In genomic region chr5:120340696-120341231, GRCm38 (mm10) we compare ENCODE assay signal across 26 mouse cellular contexts.
DNase-seq lines count a peak whose midpoint lies in the region; ATAC-seq and TF ChIP-seq lines count a peak whose summit lies in the region.
"Had no signal": no experiment of that assay in that cellular context is flagged by ENCODE, and none has a peak within 500 bp of the region (broad histone marks: within the 10 kb centered on the region; RNA-seq: fewer than 3 reads in every experiment).

No protein-coding gene starts in this region.

- no peak overlapping the region for H3K4me2 ChIP-seq in hindbrain, postnatal 0 days (ENCODE audit: low read depth, low read length)
- H3K4me2 ChIP-seq: forebrain, embryonic 13.5 days; heart, embryonic 11.5 days; hindbrain, embryonic 14.5 days; intestine, embryonic 15.5 days; kidney, embryonic 15.5 days; neural tube, embryonic 15.5 days had no signal

- H3K27ac ChIP-seq in hindbrain, postnatal 0 days = no peak overlapping the region
- H3K27ac ChIP-seq in hindbrain, embryonic 10.5 days = no peak overlapping the region
- no peak overlapping the region for H3K27ac ChIP-seq in layer of hippocampus, adult 2 months
- H3K27ac ChIP-seq: embryonic facial prominence, embryonic 10.5 days; forebrain, embryonic 13.5 days; hindbrain, embryonic 14.5 days; intestine, embryonic 15.5 days; kidney, embryonic 15.5 days; neural tube, embryonic 15.5 days had no signal

- ATAC-seq in hindbrain, postnatal 0 days = no peak
- ATAC-seq: activated CD4-positive, CD25-positive, alpha-beta regulatory T cell, adult 4 months; forebrain, embryonic 13.5 days; intestine, embryonic 15.5 days; lung, postnatal 0 days; midbrain, embryonic 16.5 days had no signal

- intact Hi-C loops in left cerebral cortex, postnatal 36 days (cut with DNase I) = no loop called here

- no peaks in the 10 kb centered on the region for H3K79me3 ChIP-seq in C2C12 (ENCODE audit: low read depth)

- WGBS in hindbrain, postnatal 0 days = 43% methylated on average over 3 of the region's 3 CpGs
- WGBS in hindbrain, embryonic 10.5 days = 48% methylated on average over 3 of the region's 3 CpGs

- peak; percentile 42 for DNase-seq in hindbrain, postnatal 0 days (ENCODE audit: low spot score)
- DNase-seq in hindbrain, embryonic 10.5 days (ENCODE audit: low spot score) = no peak
- peak; percentile 32 for DNase-seq in cerebellum, adult 11-12 months
- peak; percentile 66 to 72 for DNase-seq in cerebellum, postnatal 14 days
- DNase-seq in layer of hippocampus, adult 2 months (ENCODE audit: low spot score in 2 of 2) = no peak
- DNase-seq in left cerebral cortex, postnatal 36 days (ENCODE audit: low spot score in 2 of 2) = no peak
- DNase-seq in embryo, embryonic 10.5 days (ENCODE audit: low spot score) = no peak
- DNase-seq: adrenal gland, postnatal 10 days; B cell, adult 2 months; gastrocnemius, postnatal 36 days; heart, postnatal 10 days; liver; right cerebral cortex, postnatal 14 days; spleen, adult 18-20 months; thymus, adult 2 months had no signal

- TF ChIP-seq CTCF in hindbrain, postnatal 0 days (IDR thresholded peaks at IDR 0.05; ENCODE audit: low read depth) = no peak
- TF ChIP-seq CTCF in C2C12 (IDR thresholded peaks at IDR 0.05; ENCODE audit: control insufficient read depth, insufficient read depth, insufficient read length) = no peak
- no peak for TF ChIP-seq CTCF in layer of hippocampus, adult 2 months (conservative IDR thresholded peaks at IDR 0.05)

- H3K27me3 ChIP-seq in hindbrain, postnatal 0 days (ENCODE audit: insufficient read depth, low read length) = no peaks in the 10 kb centered on the region
- peaks cover 23% of the 10 kb centered on the region for H3K27me3 ChIP-seq in hindbrain, embryonic 10.5 days (ENCODE audit: insufficient read depth, poor library complexity, severe bottlenecking)
- H3K27me3 ChIP-seq in C2C12 (ENCODE audit: control insufficient read depth, insufficient read depth, insufficient read length) = peaks cover 8% of the 10 kb centered on the region
- H3K27me3 ChIP-seq: intestine, embryonic 15.5 days had no signal

- no peak overlapping the region for H3ac ChIP-seq in C2C12 (ENCODE audit: control insufficient read depth, insufficient read length, low read depth)

- no peaks in the 10 kb centered on the region for H3K36me3 ChIP-seq in hindbrain, postnatal 0 days (ENCODE audit: insufficient read depth, low read length)
- no peaks in the 10 kb centered on the region for H3K36me3 ChIP-seq in hindbrain, embryonic 10.5 days
- no peaks in the 10 kb centered on the region for H3K36me3 ChIP-seq in C2C12 (ENCODE audit: control insufficient read depth, insufficient read depth)
- H3K36me3 ChIP-seq: embryonic facial prominence, embryonic 10.5 days; intestine, embryonic 15.5 days; kidney, embryonic 15.5 days; neural tube, embryonic 15.5 days had no signal

- no peaks in the 10 kb centered on the region for H3K9me3 ChIP-seq in hindbrain, postnatal 0 days (ENCODE audit: low read length)
- no peaks in the 10 kb centered on the region for H3K9me3 ChIP-seq in hindbrain, embryonic 10.5 days
- H3K9me3 ChIP-seq: embryonic facial prominence, embryonic 10.5 days; forebrain, embryonic 13.5 days; intestine, embryonic 15.5 days; kidney, embryonic 15.5 days; neural tube, embryonic 15.5 days had no signal

- H3K79me2 ChIP-seq in C2C12 (ENCODE audit: control insufficient read depth, insufficient read depth) = no peaks in the 10 kb centered on the region

- H3K4me1 ChIP-seq in hindbrain, postnatal 0 days (ENCODE audit: insufficient read depth, low read length) = no peaks in the 10 kb centered on the region
- H3K4me1 ChIP-seq in hindbrain, embryonic 10.5 days (replicated peaks) = peaks cover 15% of the 10 kb centered on the region
- H3K4me1 ChIP-seq: forebrain, embryonic 13.5 days; intestine, embryonic 15.5 days; kidney, embryonic 15.5 days; neural tube, embryonic 15.5 days had no signal

- no peak overlapping the region for H3K4me3 ChIP-seq in hindbrain, postnatal 0 days (ENCODE audit: low read length)
- no peak overlapping the region for H3K4me3 ChIP-seq in hindbrain, embryonic 10.5 days
- no peak overlapping the region for H3K4me3 ChIP-seq in C2C12 (ENCODE audit: insufficient read depth, poor library complexity, severe bottlenecking)
- no peak overlapping the region for H3K4me3 ChIP-seq in layer of hippocampus, adult 2 months
- H3K4me3 ChIP-seq: embryonic facial prominence, embryonic 10.5 days; forebrain, embryonic 13.5 days; intestine, embryonic 15.5 days; kidney, embryonic 15.5 days; neural tube, embryonic 15.5 days had no signal

- no peak overlapping the region for H3K9ac ChIP-seq in hindbrain, postnatal 0 days (replicated peaks; ENCODE audit: low read length)
- H3K9ac ChIP-seq: forebrain, embryonic 13.5 days; hindbrain, embryonic 14.5 days; intestine, embryonic 15.5 days; kidney, embryonic 15.5 days; neural tube, embryonic 15.5 days had no signal

TF ChIP-seq in C2C12, 6 proteins besides CTCF, POLR2A, EP300 and RAD21:
- TF ChIP-seq FOSL1 (IDR thresholded peaks at IDR 0.05; ENCODE audit: insufficient read depth, low read length, poor library complexity, severe bottlenecking) (no peak), CEBPB (IDR thresholded peaks at IDR 0.05; ENCODE audit: low read depth) (peak; percentile 54), USF1 (IDR thresholded peaks at IDR 0.05; ENCODE audit: low read depth) (no peak), MAX (IDR thresholded peaks at IDR 0.05) (no peak)

Comparison
In these comparisons a context has a peak if more than half of its experiments do, and no peak if none do; other contexts are left out.
1. DNase-seq: peak in hindbrain, postnatal 0 days (single experiment), cerebellum, adult 11-12 months (single experiment) and cerebellum, postnatal 14 days (2 of 2); none in hindbrain, embryonic 10.5 days (single experiment), layer of hippocampus, adult 2 months (0 of 2), left cerebral cortex, postnatal 36 days (0 of 2) and embryo, embryonic 10.5 days (single experiment).